Mouse (Mus musculus) small intestine, adult 2 months (tissue): ENCODE data around the gene Skap2.

Experiments used
- CTCF ChIP-seq: fragments of 200-500 bp; IDR thresholded peaks from 2 replicates; pipeline ENCODE4 v1.5.1; 2012; ENCODE audit warnings: low read depth, mild to moderate bottlenecking, control low read depth, inconsistent platforms, low read length, moderate library complexity, mixed read lengths; ENCODE audit not compliant: insufficient replicate concordance, insufficient read length; ENCODE audit errors: extremely low read depth
- POLR2A ChIP-seq: fragments of 200-500 bp; IDR thresholded peaks from 2 replicates; pipeline ENCODE4 v1.6.1; 2012; ENCODE audit warnings: low read depth, mild to moderate bottlenecking, control low read depth, inconsistent platforms, low read length, moderate library complexity

DNA sequence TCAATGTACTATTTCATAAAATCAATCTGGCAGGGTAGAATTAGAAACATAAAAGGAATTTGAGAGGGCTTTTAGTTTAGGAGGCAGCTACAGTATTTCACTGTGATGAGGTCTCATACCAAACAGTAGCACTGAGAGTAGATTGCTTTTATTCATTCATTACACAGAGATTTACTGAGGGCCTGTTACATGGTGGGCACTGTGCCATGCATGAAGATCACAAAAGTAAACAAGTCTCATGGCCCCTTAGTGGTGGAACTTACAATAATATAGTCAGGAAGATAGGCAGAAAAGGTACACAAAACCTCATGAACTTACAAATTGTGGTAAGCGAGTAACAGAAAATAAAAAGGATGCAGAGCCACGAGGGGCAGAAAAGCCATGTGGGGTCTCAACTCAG, 67.4 kb downstream of the Skap2 start:
- TF ChIP-seq CTCF (no peak), POLR2A (no peak)
